Mouse (Mus musculus): Measurements from ENCODE around the gene Myo1a.

- TF ChIP-seq CTCF (IDR thresholded peaks at IDR 0.05), result no peak
- no peak for TF ChIP-seq EP300 (IDR thresholded peaks at IDR 0.05; ENCODE audit: insufficient read depth, low read depth, low read length)
Observed at GRCm38 (mm10) chr10:127663590-127663989, 41.4 kb upstream of the Myo1a start.

Data from heart, adult 2 months (tissue).